Mouse (Mus musculus): ENCODE measurements around the gene Mamdc4.

DNA sequence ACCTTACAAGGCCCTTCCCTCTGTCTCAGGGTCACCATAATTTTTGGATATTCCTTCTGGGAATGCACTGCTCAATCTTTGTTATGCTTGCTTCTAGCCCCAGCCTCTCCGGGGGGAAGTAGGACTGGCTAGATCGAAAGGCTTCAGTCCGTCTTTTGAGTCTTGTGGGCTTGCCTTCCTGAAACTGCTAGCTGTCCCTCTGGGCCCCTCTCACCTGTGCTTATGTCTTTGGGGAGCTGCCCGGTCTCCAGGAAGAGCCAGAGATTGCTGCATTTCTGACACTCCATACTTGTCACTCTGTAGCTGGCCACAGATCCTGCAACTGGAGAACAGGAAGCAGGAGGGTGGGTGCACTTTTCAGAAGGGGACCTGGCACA is 46.2 kb upstream of the Mamdc4 start:
- TF ChIP-seq CTCF (IDR thresholded peaks at IDR 0.05; ENCODE audit: low read depth, low read length) (no peak), POLR2A (IDR thresholded peaks at IDR 0.05; ENCODE audit: extremely low read depth, insufficient read depth, low read length) (no peak)

All from liver, adult 2 months (tissue).